9 mouse cellular contexts compared by ENCODE assay signal in genomic region chr11:94137326-94138061, GRCm38 (mm10).
DNase-seq lines count a peak whose midpoint lies in the region; ATAC-seq and TF ChIP-seq lines count a peak whose summit lies in the region.
"Had no signal": no experiment of that assay in that cellular context is flagged by ENCODE, and none has a peak within 500 bp of the region (broad histone marks: within the 10 kb centered on the region; RNA-seq: fewer than 3 reads in every experiment).

No protein-coding gene starts in this region.

- TF ChIP-seq CTCF in CH12.LX (conservative IDR thresholded peaks at IDR 0.05 in 1 of 2, IDR thresholded peaks at IDR 0.05 in 1 of 2; ENCODE audit: low read depth in 2 of 2, low read length in 2 of 2) = no peak

- H3K4me3 ChIP-seq in CH12.LX (replicated peaks in 1 of 3; ENCODE audit: low read depth in 2 of 3, low read length in 2 of 3, poor library complexity in 1 of 3) = peak overlapping the region in 1 of 3 experiments; percentile 20
- H3K4me3 ChIP-seq in embryonic facial prominence, embryonic 14.5 days (ENCODE audit: low read depth, low read length) = no peak overlapping the region
- H3K4me3 ChIP-seq in hindbrain, embryonic 16.5 days (ENCODE audit: low read length) = no peak overlapping the region
- H3K4me3 ChIP-seq in neural tube, embryonic 15.5 days (replicated peaks) = no peak overlapping the region
- H3K4me3 ChIP-seq: megakaryocyte, embryonic 14.5 days had no signal

- in situ Hi-C loops in CH12.LX (cut with MboI; ENCODE audit: low pct_ligation_motif_present, low pct_unique_long_range_greater_than_20kb, low sequenced_read_pairs) = loop anchor here (5.0 to 10.0 kb wide), 3 partner anchors 85 to 347 kb away; partner anchors contain the start of gene Spata20

- peak; percentile 27 to 30 for DNase-seq in cerebellum, postnatal 25 days
- DNase-seq in cerebellum, adult 9-10 months = no peak
- DNase-seq in CH12.LX (ENCODE audit: extremely low read depth) = no peak
- peak; percentile 36 for DNase-seq in embryonic facial prominence, embryonic 14.5 days (ENCODE audit: low spot score)
- no peak for DNase-seq in left cerebral cortex, postnatal 36 days (ENCODE audit: low spot score in 2 of 2)

- peak overlapping the region; percentile 2 for H3K9ac ChIP-seq in CH12.LX (ENCODE audit: insufficient read depth, low read depth)
- H3K9ac ChIP-seq in embryonic facial prominence, embryonic 14.5 days (ENCODE audit: low read depth, low read length) = peak overlapping the region; percentile 37; the same call in 1 of the 2 replicates
- H3K9ac ChIP-seq in hindbrain, embryonic 16.5 days (ENCODE audit: low read depth, low read length) = no peak overlapping the region
- no peak overlapping the region for H3K9ac ChIP-seq in neural tube, embryonic 15.5 days (replicated peaks)

- peaks cover 0 to 3% of the 10 kb centered on the region in 2 experiments for H3K36me3 ChIP-seq in CH12.LX (replicated peaks in 1 of 2; ENCODE audit: control insufficient read depth in 1 of 2, insufficient read depth in 1 of 2, low read length in 1 of 2)
- no peaks in the 10 kb centered on the region for H3K36me3 ChIP-seq in embryonic facial prominence, embryonic 14.5 days (ENCODE audit: control insufficient read depth, insufficient read depth, low read length)
- H3K36me3 ChIP-seq in hindbrain, embryonic 16.5 days (ENCODE audit: control insufficient read depth, insufficient read depth, low read length) = no peaks in the 10 kb centered on the region
- H3K36me3 ChIP-seq in neural tube, embryonic 15.5 days = no peaks in the 10 kb centered on the region

- no peak for TF ChIP-seq POLR2A in CH12.LX (IDR thresholded peaks at IDR 0.05; ENCODE audit: low read depth, low read length)

- no peak for ATAC-seq in embryonic facial prominence, embryonic 14.5 days (ENCODE audit: low read depth)
- peak; percentile 68 for ATAC-seq in hindbrain, embryonic 16.5 days
- ATAC-seq in neural tube, embryonic 15.5 days (ENCODE audit: low FRiP score) = no peak
- ATAC-seq in erythroid progenitor cell, adult 5-6 weeks (replicated peaks; ENCODE audit: low FRiP score, poor library complexity, severe bottlenecking) = no peak

- no peak; the same call in 1 of the 2 replicates for TF ChIP-seq EP300 in CH12.LX (IDR thresholded peaks at IDR 0.05; ENCODE audit: low read length)

- H3K4me1 ChIP-seq in CH12.LX (ENCODE audit: control insufficient read depth in 1 of 2, insufficient read depth in 2 of 2) = peaks cover 50 to 62% of the 10 kb centered on the region in 2 experiments
- peaks cover 18% of the 10 kb centered on the region for H3K4me1 ChIP-seq in embryonic facial prominence, embryonic 14.5 days (ENCODE audit: control insufficient read depth, insufficient read depth, low read length)
- peaks cover 25% of the 10 kb centered on the region; the same call in 1 of the 2 replicates for H3K4me1 ChIP-seq in hindbrain, embryonic 16.5 days (ENCODE audit: control insufficient read depth, insufficient read depth, low read depth, low read length)
- peaks cover 35% of the 10 kb centered on the region for H3K4me1 ChIP-seq in neural tube, embryonic 15.5 days

- TF ChIP-seq RAD21 in CH12.LX (IDR thresholded peaks at IDR 0.05; ENCODE audit: low read depth, low read length) = no peak

- H3K9me3 ChIP-seq in CH12.LX (replicated peaks; ENCODE audit: low read length) = no peaks in the 10 kb centered on the region
- H3K9me3 ChIP-seq in embryonic facial prominence, embryonic 14.5 days (ENCODE audit: control insufficient read depth, low read length) = no peaks in the 10 kb centered on the region
- H3K9me3 ChIP-seq in hindbrain, embryonic 16.5 days (ENCODE audit: control insufficient read depth, low read length) = no peaks in the 10 kb centered on the region
- no peaks in the 10 kb centered on the region for H3K9me3 ChIP-seq in neural tube, embryonic 15.5 days (replicated peaks)
- H3K9me3 ChIP-seq: megakaryocyte, embryonic 14.5 days had no signal

- peak overlapping the region; percentile 58 for H3K27ac ChIP-seq in CH12.LX (ENCODE audit: insufficient read depth, low read depth)
- peak overlapping the region; percentile 65; the same call in 1 of the 2 replicates for H3K27ac ChIP-seq in embryonic facial prominence, embryonic 14.5 days (replicated peaks; ENCODE audit: low read depth, low read length)
- H3K27ac ChIP-seq in hindbrain, embryonic 16.5 days (ENCODE audit: low read depth, low read length) = peak overlapping the region; percentile 60; the same call in 1 of the 2 replicates
- peak overlapping the region; percentile 46 for H3K27ac ChIP-seq in neural tube, embryonic 15.5 days (replicated peaks)

- H3K27me3 ChIP-seq in CH12.LX (replicated peaks) = no peaks in the 10 kb centered on the region
- H3K27me3 ChIP-seq in embryonic facial prominence, embryonic 14.5 days (replicated peaks; ENCODE audit: control insufficient read depth, insufficient read depth, low read length) = no peaks in the 10 kb centered on the region
- H3K27me3 ChIP-seq in hindbrain, embryonic 16.5 days (replicated peaks; ENCODE audit: control insufficient read depth, insufficient read depth, low read length) = no peaks in the 10 kb centered on the region
- no peaks in the 10 kb centered on the region for H3K27me3 ChIP-seq in neural tube, embryonic 15.5 days (replicated peaks)

- WGBS in embryonic facial prominence, embryonic 14.5 days = 67% methylated on average over 14 of the region's 14 CpGs
- WGBS in hindbrain, embryonic 16.5 days = 76% methylated on average over 14 of the region's 14 CpGs
- 78% methylated on average over 14 of the region's 14 CpGs for WGBS in neural tube, embryonic 15.5 days

- H3K79me2 ChIP-seq in CH12.LX (replicated peaks; ENCODE audit: control insufficient read depth, extremely low read depth, insufficient read depth, poor library complexity, severe bottlenecking) = no peaks in the 10 kb centered on the region

- intact Hi-C loops in left cerebral cortex, postnatal 36 days (cut with DNase I) = loop anchor here (10.0 kb wide), 1 partner anchor 347 kb away; the partner anchor contains the start of gene Spata20

- dilution Hi-C loops in CH12.LX (cut with MboI; ENCODE audit: extremely low pct_ligation_motif_present, extremely low pct_unique_long_range_greater_than_20kb, low sequenced_read_pairs) = no loop called here

- H3K4me2 ChIP-seq in CH12.LX (ENCODE audit: insufficient read depth, low read depth, poor library complexity, severe bottlenecking) = peak overlapping the region; percentile 35; the same call in 1 of the 2 replicates
- H3K4me2 ChIP-seq in embryonic facial prominence, embryonic 14.5 days (ENCODE audit: low read depth, low read length) = no peak overlapping the region
- H3K4me2 ChIP-seq in hindbrain, embryonic 16.5 days (ENCODE audit: low read length) = no peak overlapping the region
- H3K4me2 ChIP-seq in neural tube, embryonic 15.5 days = no peak overlapping the region

TF ChIP-seq in CH12.LX, 34 proteins besides CTCF, POLR2A, EP300 and RAD21:
- no peak for TF ChIP-seq ETS1 (conservative IDR thresholded peaks at IDR 0.05; ENCODE audit: low read depth, low read length)
- TF ChIP-seq CHD2 (IDR thresholded peaks at IDR 0.05; ENCODE audit: low read length) = no peak
- TF ChIP-seq NELFE (IDR thresholded peaks at IDR 0.05; ENCODE audit: low read depth, low read length) = no peak
- 0 out of 2 replicates have a peak, but pooled peaks have one; percentile 65 for TF ChIP-seq MAZ (IDR thresholded peaks at IDR 0.05; ENCODE audit: low read depth, low read length)
- no peak for TF ChIP-seq SIN3A (IDR thresholded peaks at IDR 0.05; ENCODE audit: low read length)
- no peak for TF ChIP-seq JUND (conservative IDR thresholded peaks at IDR 0.05; ENCODE audit: low read depth, low read length)
- no peak for TF ChIP-seq ZC3H11A (IDR thresholded peaks at IDR 0.05; ENCODE audit: low read depth, low read length)
- TF ChIP-seq SMC3 (IDR thresholded peaks at IDR 0.05; ENCODE audit: low read depth, low read length) = no peak
- TF ChIP-seq ELF1 (IDR thresholded peaks at IDR 0.05; ENCODE audit: low read depth, low read length) = no peak
- 0 out of 2 replicates have a peak, but pooled peaks have one; percentile 15 for TF ChIP-seq MAFK (IDR thresholded peaks at IDR 0.05; ENCODE audit: insufficient replicate concordance, low read length)
- no peak for TF ChIP-seq HCFC1 (IDR thresholded peaks at IDR 0.05; ENCODE audit: low read depth, low read length)
- no peak for TF ChIP-seq NRF1 (IDR thresholded peaks at IDR 0.05; ENCODE audit: low read depth, low read length)
- no peak for TF ChIP-seq KAT2A (IDR thresholded peaks at IDR 0.05; ENCODE audit: insufficient replicate concordance, low read length)
- no peak for TF ChIP-seq MXI1 (IDR thresholded peaks at IDR 0.05; ENCODE audit: low read depth, low read length)
- 0 out of 2 replicates have a peak, but pooled peaks have one; percentile 10 for TF ChIP-seq UBTF (IDR thresholded peaks at IDR 0.05; ENCODE audit: low read depth, low read length)
- no peak for TF ChIP-seq PAX5 (IDR thresholded peaks at IDR 0.05; ENCODE audit: low read length)
- TF ChIP-seq TBP (conservative IDR thresholded peaks at IDR 0.05; ENCODE audit: low read depth, low read length) = no peak

Comparison
In these comparisons a context has a peak if more than half of its experiments do, and no peak if none do; other contexts are left out.
1. DNase-seq: peak in cerebellum, postnatal 25 days (2 of 2) and embryonic facial prominence, embryonic 14.5 days (single experiment); none in cerebellum, adult 9-10 months (single experiment), CH12.LX (single experiment) and left cerebral cortex, postnatal 36 days (0 of 2).
2. H3K9ac ChIP-seq: peak in CH12.LX (single experiment) and embryonic facial prominence, embryonic 14.5 days (single experiment); none in hindbrain, embryonic 16.5 days (single experiment) and neural tube, embryonic 15.5 days (single experiment).
3. Peak in every context shown above with its lines, with median percentiles within 50 percentile points of each other: H3K27ac ChIP-seq.